Mouse (Mus musculus): ENCODE data around the gene Galns.
A peak's percentile ranks its signal among the peaks of the same experiment; 100 is the strongest.

Gene Galns

GRCm38 (mm10) chr8:122564363-122565352 is 46.6 kb downstream of the Galns start:
- no peak for DNase-seq

- no peak for DNase-seq
Observed at GRCm38 (mm10) chr8:122561199-122561598, 50.1 kb downstream of the Galns start.

GRCm38 (mm10) chr8:122558671-122559349 is 52.5 kb downstream of the Galns start:
- DNase-seq: no peak

GRCm38 (mm10) chr8:122557248-122558038 is 53.8 kb downstream of the Galns start:
- DNase-seq: no peak

- peak; percentile 79 to 82 for DNase-seq
Observed at GRCm38 (mm10) chr8:122556030-122557009, 54.9 kb downstream of the Galns start.

GRCm38 (mm10) chr8:122554786-122555185 is 56.5 kb downstream of the Galns start:
- no peak for DNase-seq

GRCm38 (mm10) chr8:122551265-122552051 is 59.8 kb downstream of the Galns start, which contains the start of gene Piezo1:
Piezo1 (minus strand) TSS chr8:122551329.
- peak; percentile 98 for DNase-seq

- DNase-seq: no peak
Observed at GRCm38 (mm10) chr8:122550995-122551264, 60.3 kb downstream of the Galns start.

- peak; percentile 58 to 60 for DNase-seq
Observed at GRCm38 (mm10) chr8:122550234-122550994, 60.8 kb downstream of the Galns start.

- DNase-seq: no peak
Observed at GRCm38 (mm10) chr8:122548891-122549439, 62.3 kb downstream of the Galns start.

- no peak for DNase-seq
Observed at GRCm38 (mm10) chr8:122548331-122548730, 62.9 kb downstream of the Galns start.

GRCm38 (mm10) chr8:122547815-122548214 is 63.4 kb downstream of the Galns start:
- peak; percentile 86 to 90 for DNase-seq

GRCm38 (mm10) chr8:122546811-122547453 is 64.3 kb downstream of the Galns start:
- DNase-seq: peak in 1 of 2 experiments; percentile 7

GRCm38 (mm10) chr8:122546066-122546755 is 65.1 kb downstream of the Galns start:
- no peak for DNase-seq

GRCm38 (mm10) chr8:122544138-122544537 is 67.1 kb downstream of the Galns start:
- DNase-seq: no peak

GRCm38 (mm10) chr8:122538310-122539076 is 72.8 kb downstream of the Galns start:
- no peak for DNase-seq

- no peak for DNase-seq
Observed at GRCm38 (mm10) chr8:122537812-122538211, 73.5 kb downstream of the Galns start.

- no peak for DNase-seq
Observed at GRCm38 (mm10) chr8:122537033-122537432, 74.2 kb downstream of the Galns start.

Measured in B cell, adult 2 months (primary cell).